Mouse (Mus musculus): ENCODE results near the gene Syt17.

- TF ChIP-seq POLR2A (IDR thresholded peaks at IDR 0.05; ENCODE audit: low read depth, low read length) (no peak), CTCF (IDR thresholded peaks at IDR 0.05; ENCODE audit: extremely low read depth, insufficient read depth, insufficient read length, insufficient replicate concordance) (no peak)
Observed at GRCm38 (mm10) chr7:118475008-118475705, 27.1 kb upstream of the Syt17 start.
